Mouse (Mus musculus) lung, postnatal 14 days (tissue): Measurements from ENCODE around the gene Dolpp1.
"Not testable (repeated sequence)": the region's sequence is repeated elsewhere in the genome, so short reads cannot be mapped to it uniquely, and the experiment has no call there.

Source experiments
- DNase-seq: peaks from one replicate; pipeline ENCODE4 v3.0.0; 2021

Gene Dolpp1

DNA sequence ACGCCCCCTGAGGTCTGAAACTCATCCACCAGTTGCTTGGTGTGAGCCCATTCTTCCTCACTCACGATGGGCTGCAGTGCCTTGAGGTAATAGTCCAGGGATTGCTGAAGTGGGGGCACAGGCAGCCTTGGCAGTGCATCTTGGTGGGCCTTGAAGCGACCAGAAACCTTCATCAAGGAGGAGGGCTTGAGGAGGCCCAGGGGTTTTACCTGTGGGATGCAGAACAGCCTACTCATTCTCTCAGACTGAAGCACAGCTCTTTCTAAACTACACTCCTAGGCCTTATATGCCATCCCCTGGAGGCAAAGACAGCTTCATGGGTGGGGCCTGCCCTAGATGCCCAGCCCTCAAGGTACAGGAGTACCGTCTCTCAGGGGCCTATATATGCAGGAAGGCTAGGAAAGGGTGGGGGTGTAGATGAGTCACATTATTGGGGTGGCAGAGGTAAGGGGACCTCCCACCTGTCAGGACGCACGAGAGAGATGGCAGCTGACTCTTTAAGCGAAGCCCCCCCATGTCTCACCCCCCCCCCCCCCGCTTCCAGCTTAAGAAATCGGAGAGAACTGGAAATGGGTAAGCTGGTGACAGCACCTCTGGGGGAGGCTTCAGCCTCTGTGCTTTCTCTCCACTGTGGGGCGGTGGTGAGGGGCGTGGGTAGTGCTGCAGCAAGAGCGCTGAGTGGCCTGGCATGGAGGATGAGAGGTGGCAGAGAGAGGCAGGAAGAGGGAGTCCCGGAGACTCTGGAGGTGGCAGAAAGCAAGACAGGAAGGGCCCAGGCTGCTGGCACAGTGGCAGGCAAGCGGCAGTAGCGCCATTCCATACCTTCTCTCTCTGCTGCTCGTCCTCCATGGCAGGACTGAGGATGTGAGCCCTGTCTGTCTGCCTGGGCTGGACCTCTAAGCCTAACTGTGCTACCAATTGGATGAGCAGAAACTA is 21.3 kb downstream of the Dolpp1 start:
- DNase-seq: no peak

- no peak for DNase-seq
These were observed 22.0 kb downstream of the Dolpp1 start for GRCm38 (mm10) chr2:30414101-30414500.

- DNase-seq: no peak
These were observed 22.6 kb downstream of the Dolpp1 start for GRCm38 (mm10) chr2:30414681-30415080.

- DNase-seq: peak; percentile 94
These were observed 23.3 kb downstream of the Dolpp1 start, which contains the start of gene Crat for GRCm38 (mm10) chr2:30415157-30415935. Crat (minus strand) TSS chr2:30415813.

- peak; percentile 94 for DNase-seq
These were observed 24.0 kb downstream of the Dolpp1 start, which contains the start of gene Ptpa for GRCm38 (mm10) chr2:30415936-30416648. Ptpa (plus strand) TSS chr2:30416039.

DNA sequence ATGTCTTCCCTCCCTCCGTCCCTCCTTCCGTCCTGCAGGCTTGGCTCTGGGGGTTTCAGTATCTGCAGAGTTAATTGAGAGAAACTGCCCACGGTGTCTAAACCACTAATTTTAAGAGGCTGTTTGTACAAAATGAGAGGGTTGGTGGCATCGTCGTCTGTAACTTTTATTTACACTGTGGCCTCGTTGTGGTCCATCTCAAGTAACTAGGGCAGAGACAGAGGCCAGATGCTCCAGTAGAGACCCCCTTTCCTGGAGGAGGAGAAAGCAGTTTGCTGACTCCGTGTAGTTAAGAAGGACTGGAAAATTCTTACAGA is 24.6 kb downstream of the Dolpp1 start:
- DNase-seq: no peak

DNA sequence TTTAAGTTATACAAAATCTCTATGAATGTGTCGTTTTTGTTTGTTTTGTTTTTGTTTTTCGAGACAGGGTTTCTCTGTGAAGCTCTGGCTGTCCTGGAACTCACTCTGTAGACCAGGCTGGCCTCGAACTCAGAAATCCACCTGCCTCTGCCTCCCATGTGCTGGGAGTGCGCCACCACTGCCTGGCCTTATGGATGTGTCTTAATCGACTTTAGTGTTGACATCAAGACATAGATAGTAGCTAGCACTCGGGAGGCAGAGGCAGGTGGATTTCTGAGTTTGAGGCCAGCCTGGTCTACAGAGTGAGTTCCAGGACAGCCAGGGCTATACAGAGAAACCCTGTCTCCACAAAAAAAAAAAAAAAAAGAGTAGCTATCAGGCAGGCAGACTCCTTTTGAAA is 25.1 kb downstream of the Dolpp1 start:
- not testable (repeated sequence) for DNase-seq

- no peak for DNase-seq
These were observed 25.6 kb downstream of the Dolpp1 start for GRCm38 (mm10) chr2:30417595-30418165.

- no peak for DNase-seq
These were observed 26.2 kb downstream of the Dolpp1 start for GRCm38 (mm10) chr2:30418259-30418658.

- no peak for DNase-seq
These were observed 27.1 kb downstream of the Dolpp1 start for GRCm38 (mm10) chr2:30419112-30419511.

- DNase-seq: no peak
These were observed 29.4 kb downstream of the Dolpp1 start for GRCm38 (mm10) chr2:30421432-30421831.

DNA sequence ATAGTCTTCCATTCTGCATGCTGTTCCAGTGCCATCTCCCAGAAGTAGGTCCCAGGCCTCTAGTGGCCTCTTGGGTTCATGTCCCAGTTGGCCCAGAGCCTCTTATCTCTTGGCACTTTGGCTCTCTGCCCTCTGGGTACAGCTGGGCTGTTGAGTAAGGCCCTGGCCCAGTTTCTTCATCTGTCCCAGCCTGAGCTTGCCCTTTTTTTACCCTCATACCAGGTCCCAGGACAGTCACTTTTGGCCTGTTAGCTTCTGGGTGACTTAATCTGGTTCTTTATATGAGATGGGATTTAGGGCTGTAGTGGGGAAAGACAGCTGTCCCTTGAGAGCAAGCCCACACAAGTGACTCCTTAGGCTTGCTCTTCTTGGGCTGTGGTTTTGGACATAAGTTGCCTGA is 37.1 kb downstream of the Dolpp1 start:
- peak; percentile 57 for DNase-seq

DNA sequence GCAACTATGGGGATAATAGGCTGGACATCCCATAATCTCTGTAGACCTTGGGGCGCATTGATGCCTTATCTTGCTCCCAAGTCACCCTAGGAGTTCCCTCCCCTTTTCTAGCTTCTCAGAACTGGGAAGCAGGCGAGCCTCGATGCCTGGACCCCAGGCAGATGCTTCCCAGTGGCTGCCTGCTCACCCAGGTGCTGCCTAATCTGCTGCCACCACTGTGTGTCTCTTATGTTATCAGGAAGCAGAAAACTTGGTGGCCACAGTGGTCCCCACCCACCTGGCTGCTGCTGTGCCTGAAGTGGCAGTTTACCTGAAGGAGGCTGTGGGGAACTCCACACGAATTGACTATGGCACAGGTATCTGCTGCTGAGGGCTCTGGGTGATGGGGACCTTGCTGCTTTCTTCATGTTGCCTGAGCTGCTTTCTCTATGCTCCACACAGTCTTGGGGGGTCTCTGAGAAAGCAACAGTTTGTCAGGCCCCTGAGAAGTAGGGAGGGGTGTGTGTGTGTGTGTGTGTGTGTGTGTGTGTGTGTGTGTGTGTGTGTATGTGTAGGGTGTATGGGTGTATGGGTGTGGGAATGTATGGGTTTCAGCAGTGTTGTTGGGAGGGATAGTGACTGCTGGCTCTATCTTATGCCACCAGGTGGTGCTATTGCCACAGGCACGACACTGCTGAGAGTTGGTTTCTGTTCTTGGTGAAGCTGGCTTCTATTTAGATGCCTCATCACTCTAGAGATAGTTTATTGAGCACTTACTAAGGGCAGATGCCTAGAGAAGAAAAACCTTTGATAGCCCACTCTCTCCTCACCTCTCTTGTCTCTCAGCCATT is 43.5 kb downstream of the Dolpp1 start:
- peak; percentile 78 for DNase-seq

DNA sequence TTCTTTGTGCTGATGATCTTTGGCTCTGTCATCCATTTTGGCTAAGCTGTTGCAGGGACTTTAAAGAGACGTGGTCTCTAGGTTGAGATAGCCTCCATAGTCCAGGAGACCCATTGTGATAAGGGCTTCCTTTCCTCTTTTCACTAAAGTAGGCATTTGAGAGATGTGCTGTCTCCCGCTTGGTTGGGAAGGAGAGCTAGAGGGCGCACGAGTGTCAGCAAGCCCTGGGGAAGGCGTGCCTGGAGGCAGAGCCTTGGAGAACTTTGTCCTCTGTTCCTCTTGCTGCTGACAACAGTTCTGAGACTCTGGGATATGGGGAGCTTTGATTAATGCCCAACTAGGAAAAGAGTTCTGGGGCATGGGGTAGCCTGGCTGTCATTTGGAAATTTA is 44.1 kb downstream of the Dolpp1 start:
- DNase-seq: peak; percentile 64

DNA sequence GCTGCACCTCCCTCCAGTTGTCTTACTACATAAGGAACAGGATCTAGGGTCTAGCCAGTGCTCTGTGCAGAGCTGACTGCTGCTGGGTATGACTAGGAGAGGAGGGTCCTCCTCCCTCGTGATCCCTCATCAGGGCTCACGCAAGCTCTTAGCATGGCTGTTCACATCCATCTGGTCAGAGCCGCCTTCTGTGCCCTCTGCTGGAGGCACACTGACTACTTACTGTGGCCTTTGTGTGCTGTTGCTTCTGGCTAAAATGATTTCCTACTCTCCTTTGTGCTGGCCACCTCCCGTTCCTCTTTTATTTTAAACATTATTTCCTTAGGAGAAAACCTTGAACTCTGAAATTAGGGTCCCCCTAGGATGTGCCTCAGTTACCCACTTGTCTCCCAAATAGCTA is 44.8 kb downstream of the Dolpp1 start:
- DNase-seq: no peak

DNA sequence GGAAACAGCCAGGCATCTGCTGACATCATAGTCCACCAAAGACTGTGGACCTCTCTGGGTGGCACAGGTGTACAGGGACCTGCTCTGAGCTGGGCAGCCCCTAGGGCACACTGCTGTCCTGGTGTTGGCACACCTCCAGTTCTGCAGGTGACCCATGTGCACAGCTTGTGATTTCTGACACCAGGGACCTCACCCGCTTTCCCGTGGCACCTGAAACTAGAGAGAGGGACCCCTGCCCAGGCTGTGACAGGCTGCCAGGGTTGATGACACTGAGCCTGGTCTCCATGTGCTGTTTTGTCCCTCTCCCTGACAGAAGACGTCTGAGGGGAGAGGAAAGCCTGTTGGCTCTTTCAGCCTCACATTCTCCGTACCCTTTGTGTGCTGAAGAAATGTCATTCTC is 45.7 kb downstream of the Dolpp1 start:
- DNase-seq: no peak

- no peak for DNase-seq
These were observed 47.6 kb downstream of the Dolpp1 start for GRCm38 (mm10) chr2:30439631-30440030.

- DNase-seq: no peak
These were observed 48.2 kb downstream of the Dolpp1 start for GRCm38 (mm10) chr2:30440211-30440700.

GRCm38 (mm10) chr2:30440701-30441517 is 48.9 kb downstream of the Dolpp1 start:
- DNase-seq: peak; percentile 79
